Mouse (Mus musculus) hindbrain, postnatal 0 days (tissue): ENCODE results near the gene Nucks1. TPM values are rescaled to one million over a fixed set of nuclear protein-coding genes. Genes with fewer than 3 reads are reported as not detected.

Source experiments
- ATAC-seq: fragments of 200-750 bp; cut with Nextera tagmentation; 2 replicates; pipeline ENCODE4 v1.8.0; 2017; ENCODE audit warnings: mild to moderate bottlenecking, moderate TSS enrichment, moderate library complexity
- DNase-seq: peaks from one replicate; pipeline ENCODE4 v3.0.0-alpha.2; 2015; ENCODE audit warnings: low spot score
- H3K27ac ChIP-seq: fragments of 300-500 bp; sonication (generic); 2 replicates; pipeline ENCODE4 v1.5.1; 2014; ENCODE audit warnings: mild to moderate bottlenecking
- H3K27me3 ChIP-seq: fragments of 300-500 bp; sonication (generic); 2 replicates; pipeline ENCODE4 v1.6.1; 2014; ENCODE audit warnings: low read length, mixed read lengths; ENCODE audit not compliant: insufficient read depth
- H3K36me3 ChIP-seq: fragments of 300-500 bp; sonication (generic); 2 replicates; pipeline ENCODE4 v1.6.1; 2014; ENCODE audit warnings: low read length, mixed read lengths; ENCODE audit not compliant: insufficient read depth
- H3K4me1 ChIP-seq: fragments of 300-500 bp; sonication (generic); 2 replicates; pipeline ENCODE4 v1.6.1; 2014; ENCODE audit warnings: antibody characterized with exemption, low read length, mixed read lengths; ENCODE audit not compliant: insufficient read depth
- H3K4me2 ChIP-seq: fragments of 300-500 bp; sonication (generic); 2 replicates; pipeline ENCODE4 v1.6.1; 2014; ENCODE audit warnings: low read depth, mild to moderate bottlenecking, low read length, moderate library complexity, mixed read lengths
- H3K4me3 ChIP-seq: fragments of 300-500 bp; sonication (generic); 2 replicates; pipeline ENCODE4 v1.5.1; 2014; ENCODE audit warnings: low read length
- H3K9ac ChIP-seq: fragments of 300-500 bp; sonication (generic); replicated peaks from 2 replicates; pipeline ENCODE4 v1.6.1; 2014; ENCODE audit warnings: mild to moderate bottlenecking, low read length, moderate library complexity, mixed read lengths
- H3K9me3 ChIP-seq: fragments of 300-500 bp; sonication (generic); 2 replicates; pipeline ENCODE4 v1.6.1; 2016; ENCODE audit warnings: low read length, mixed read lengths
- CTCF ChIP-seq: IDR thresholded peaks from 2 replicates; pipeline ENCODE4 v1.5.1; 2016; ENCODE audit warnings: antibody characterized with exemption, control low read depth, low read depth
- WGBS: fragments of 180-500 bp; shearing (Covaris S2); extraction: QIAGEN DNeasy Blood & Tissue Kit; methylation state at CpG from one replicate; pipeline ENCODE4 v1.1.7; 2014; 5-methylcytosine and 5-hydroxymethylcytosine counted together
- polyA plus RNA-seq: library from polyadenylated mRNA; unstranded; fragments of >200 nt; fragmentation: Nextera tagmentation; extraction: Ambion mirVana; gene quantifications from 2 replicates; pipeline ENCODE4 v1.2.1, GENCODE M21; 2015
- total RNA-seq: library from RNA; depleted of rRNA; stranded (reverse); fragments of >200 nt; gene quantifications from 2 replicates; pipeline ENCODE4 v1.2.3, GENCODE M21; 2014; rRNA removed

Nucks1 gene
- total RNA-seq (88.9 and 105 TPM in 2 replicates), polyA plus RNA-seq (54.1 and 58.0 TPM in 2 replicates)

DNA sequence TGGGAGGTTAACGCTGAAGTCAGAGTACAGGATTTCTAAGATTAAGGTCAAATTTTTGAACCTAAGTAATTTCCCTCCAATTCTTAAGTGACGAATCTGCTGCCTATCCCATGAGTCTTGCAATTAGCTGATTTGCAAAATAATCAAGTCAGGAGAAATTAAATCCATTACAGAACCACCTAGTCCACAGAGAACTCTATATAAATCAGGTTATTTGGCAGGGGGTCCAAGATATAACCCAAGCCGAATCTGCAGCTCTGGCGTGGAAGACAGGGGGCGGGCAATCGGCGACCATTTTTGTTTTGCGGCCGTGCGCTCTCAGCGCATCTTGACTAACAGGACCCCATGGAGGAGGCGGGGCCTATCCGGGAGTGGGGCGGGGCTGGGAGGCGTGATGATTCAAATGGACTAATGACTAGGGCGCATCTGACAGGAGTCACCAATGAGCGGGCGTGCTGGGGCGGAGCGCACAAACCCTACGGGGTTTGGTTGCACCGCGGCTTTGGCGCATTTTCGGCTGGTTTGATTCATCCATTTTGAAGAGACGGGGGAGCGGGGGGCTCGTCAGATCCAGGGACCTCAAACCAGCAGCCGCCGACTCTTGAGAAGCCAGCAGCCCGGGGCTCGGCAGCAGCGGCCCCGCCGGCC is at the start of gene Nucks1:
Gene Nucks1, plus strand, starts transcription at position 534 of the 648 bp plus-strand sequence.
- peak within 1 kb of the TSS; percentile 100 for H3K27ac ChIP-seq
- H3K4me1 ChIP-seq, result no peaks in the 10 kb centered on the region
- peak within 1 kb of the TSS; percentile 99 for H3K9ac ChIP-seq
- ATAC-seq (peak; percentile 99), DNase-seq (peak; percentile 99)
- H3K4me3 ChIP-seq, result peak within 1 kb of the TSS; percentile 98
- H3K36me3 ChIP-seq, result no peaks in the 10 kb centered on the region
- no peaks in the 10 kb centered on the region; the same call in 1 of the 2 replicates for H3K27me3 ChIP-seq
- H3K9me3 ChIP-seq, result no peaks in the 10 kb centered on the region
- TF ChIP-seq CTCF, result peak; percentile 61
- under 1% methylated on average over 34 of the region's 35 CpGs for WGBS
- peak within 1 kb of the TSS; percentile 70 for H3K4me2 ChIP-seq

DNA sequence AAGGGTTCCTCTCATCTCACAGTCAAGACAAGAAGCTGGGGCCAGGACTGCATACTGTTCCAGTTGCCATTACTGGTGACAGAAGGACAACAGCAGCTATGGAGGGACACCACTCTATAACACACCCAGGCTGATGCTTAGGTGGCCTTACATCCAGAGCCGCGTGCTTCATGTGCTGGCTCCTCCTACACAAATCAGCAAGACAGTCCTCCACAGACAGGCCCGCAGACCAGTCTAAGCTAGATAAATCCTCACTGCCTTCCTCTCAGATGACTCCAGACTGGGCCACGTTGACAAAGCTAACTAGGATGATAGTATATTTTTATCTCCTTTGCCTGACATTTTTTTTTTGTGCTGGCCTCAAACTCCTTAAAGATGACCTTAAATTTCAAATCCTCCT is 48.5 kb upstream of the Nucks1 start:
- DNase-seq (no peak), ATAC-seq (no peak)
- no peaks in the 10 kb centered on the region for H3K27me3 ChIP-seq
- no peak overlapping the region for H3K4me3 ChIP-seq
- no peaks in the 10 kb centered on the region for H3K9me3 ChIP-seq
- H3K4me1 ChIP-seq, result no peaks in the 10 kb centered on the region
- H3K36me3 ChIP-seq, result no peaks in the 10 kb centered on the region
- 83% methylated on average over 4 of the region's 4 CpGs for WGBS
- no peak overlapping the region for H3K27ac ChIP-seq
- TF ChIP-seq CTCF, result no peak
- H3K4me2 ChIP-seq, result no peak overlapping the region
- no peak overlapping the region for H3K9ac ChIP-seq

DNA sequence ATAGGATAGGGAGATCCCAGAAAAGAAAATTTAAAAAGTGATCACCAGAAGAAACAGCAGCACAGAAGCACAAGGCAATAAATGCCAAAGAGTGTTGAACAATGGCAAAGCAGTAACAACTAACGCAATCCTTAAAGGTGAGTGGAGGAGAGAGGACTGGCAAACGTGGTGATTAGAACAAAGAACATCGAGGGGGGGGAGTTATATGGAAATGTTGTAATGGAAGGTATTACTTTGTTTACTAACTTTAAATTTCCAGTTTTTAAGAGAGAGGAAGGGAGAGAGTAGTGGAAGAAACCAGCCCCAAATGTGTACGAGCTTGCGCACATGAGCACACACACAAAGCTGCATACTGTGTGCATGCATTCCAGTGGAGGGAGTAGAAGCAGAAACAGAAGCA is 44.7 kb upstream of the Nucks1 start:
- H3K36me3 ChIP-seq, result no peaks in the 10 kb centered on the region
- H3K27ac ChIP-seq, result no peak overlapping the region
- H3K27me3 ChIP-seq, result no peaks in the 10 kb centered on the region
- H3K9ac ChIP-seq, result no peak overlapping the region
- no peak for DNase-seq
- H3K9me3 ChIP-seq, result no peaks in the 10 kb centered on the region
- H3K4me3 ChIP-seq, result no peak overlapping the region
- H3K4me2 ChIP-seq, result no peak overlapping the region
- WGBS, result 82% methylated on average over 5 of the region's 5 CpGs
- ATAC-seq, result no peak
- TF ChIP-seq CTCF, result no peak
- no peaks in the 10 kb centered on the region for H3K4me1 ChIP-seq

DNA sequence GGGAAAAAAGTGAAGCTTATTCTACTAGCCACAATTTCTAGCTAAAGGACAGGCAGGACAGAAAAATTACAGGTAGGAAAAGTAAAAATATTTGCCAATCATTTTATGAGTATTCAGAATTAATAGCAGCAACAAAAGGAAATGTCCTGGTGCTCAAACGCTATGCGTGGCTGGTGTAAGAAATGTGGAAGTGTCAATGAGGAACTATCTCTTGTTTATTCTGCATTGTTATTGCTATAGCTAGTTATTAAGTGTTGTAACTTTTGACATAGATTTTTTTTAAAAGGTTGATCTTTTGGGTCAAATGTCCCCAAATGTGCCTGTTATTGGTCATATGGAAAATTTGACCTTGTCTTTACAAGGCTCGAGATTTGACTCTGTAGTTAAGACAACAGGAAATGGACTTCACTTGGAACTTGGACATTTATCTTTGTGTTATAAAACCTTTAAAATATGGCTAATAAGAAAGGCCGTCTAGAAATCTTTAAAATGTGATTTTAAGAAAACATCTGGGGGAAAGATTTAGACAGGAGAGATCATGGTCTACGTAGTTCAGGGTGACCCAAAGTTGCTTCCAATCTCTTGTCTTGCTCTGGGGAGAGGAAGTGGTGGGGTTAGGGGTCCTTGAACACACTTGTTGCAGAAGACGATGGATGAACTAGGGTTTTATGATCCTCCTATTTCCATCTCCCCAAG is 43.9 kb upstream of the Nucks1 start:
- TF ChIP-seq CTCF, result no peak
- Histone ChIP-seq H3K4me1 (no peaks in the 10 kb centered on the region), H3K9ac (no peak overlapping the region), H3K27me3 (no peaks in the 10 kb centered on the region), H3K9me3 (no peaks in the 10 kb centered on the region), H3K27ac (no peak overlapping the region), H3K4me3 (no peak overlapping the region), H3K4me2 (no peak overlapping the region), H3K36me3 (no peaks in the 10 kb centered on the region)
- WGBS, result 81% methylated on average over 6 of the region's 6 CpGs
- no peak for DNase-seq
- no peak for ATAC-seq

DNA sequence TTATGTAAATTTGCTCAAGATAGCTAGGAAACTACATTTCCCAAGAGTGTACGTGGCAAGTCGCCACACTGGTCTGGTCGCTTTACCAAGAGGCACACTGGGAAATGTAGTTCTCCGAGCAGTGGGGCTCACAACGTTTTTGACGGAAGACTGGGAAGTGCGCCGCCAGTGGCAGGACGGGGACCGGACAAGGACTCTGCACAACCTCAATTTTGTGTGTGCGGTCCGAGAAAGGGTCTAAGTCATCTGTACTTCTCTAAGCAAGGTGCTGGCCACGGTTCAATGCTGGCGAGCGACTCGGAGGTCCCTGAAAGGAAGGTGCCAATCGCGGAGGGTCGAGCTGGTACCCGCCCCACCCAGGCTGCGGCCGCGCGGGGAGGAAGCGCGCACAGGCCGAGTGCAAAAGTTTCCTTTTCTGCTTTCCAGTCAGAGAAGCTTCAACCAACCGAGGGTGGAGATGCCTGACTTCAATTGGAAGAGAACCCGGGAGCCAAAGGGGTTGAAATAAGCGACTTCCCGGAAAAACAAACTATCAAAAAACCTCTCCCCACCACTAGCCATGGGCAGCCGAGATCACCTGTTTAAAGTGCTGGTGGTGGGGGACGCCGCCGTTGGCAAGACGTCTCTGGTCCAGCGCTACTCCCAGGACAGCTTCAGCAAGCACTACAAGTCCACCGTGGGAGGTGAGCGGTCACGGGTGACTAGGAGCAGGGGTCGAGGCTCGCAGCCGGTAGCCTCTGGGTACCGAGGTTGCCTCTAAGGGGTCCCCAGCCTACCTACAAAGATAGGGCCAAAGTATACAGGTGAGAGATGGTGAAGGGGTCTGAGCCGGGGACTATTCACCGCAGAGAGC is 43.0 kb upstream of the Nucks1 start, which contains the start of gene Rab29:
Gene Rab29, plus strand, starts transcription at position 132 of the 853 bp plus-strand sequence.
- Histone ChIP-seq H3K27ac (no peak within 1 kb of the TSS), H3K9me3 (no peaks in the 10 kb centered on the region), H3K9ac (peak within 1 kb of the TSS; percentile 39), H3K36me3 (no peaks in the 10 kb centered on the region), H3K4me3 (peak within 1 kb of the TSS; percentile 61), H3K4me2 (peak within 1 kb of the TSS; percentile 79), H3K4me1 (no peaks in the 10 kb centered on the region), H3K27me3 (no peaks in the 10 kb centered on the region)
- ATAC-seq (peak; percentile 99), DNase-seq (peak; percentile 98)
- under 1% methylated on average over 46 of the region's 46 CpGs for WGBS
- TF ChIP-seq CTCF, result peak; percentile 91

DNA sequence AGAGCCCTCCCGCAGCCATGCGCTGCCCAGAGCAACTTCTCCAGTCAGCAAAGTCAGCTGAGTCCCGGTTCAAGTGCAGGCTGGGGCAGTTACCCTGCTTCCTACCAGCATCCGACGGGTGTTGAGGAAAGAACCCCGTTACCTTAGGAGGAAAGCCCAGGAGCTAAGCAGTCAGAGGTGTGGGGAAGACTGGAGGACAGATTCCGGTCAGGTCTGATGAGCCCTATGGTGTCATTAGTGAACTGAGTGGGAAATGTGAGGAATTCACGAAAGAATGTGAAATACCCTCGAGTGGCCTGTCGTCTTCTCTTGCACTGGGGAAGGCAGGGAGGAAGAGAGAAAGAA is 42.4 kb upstream of the Nucks1 start:
- Histone ChIP-seq H3K9me3 (no peaks in the 10 kb centered on the region), H3K4me1 (no peaks in the 10 kb centered on the region), H3K27me3 (no peaks in the 10 kb centered on the region), H3K27ac (no peak overlapping the region), H3K4me3 (peak overlapping the region; percentile 61), H3K36me3 (no peaks in the 10 kb centered on the region), H3K9ac (peak overlapping the region; percentile 39), H3K4me2 (peak overlapping the region; percentile 79)
- no peak for TF ChIP-seq CTCF
- ATAC-seq (no peak), DNase-seq (no peak)
- WGBS, result 28% methylated on average over 10 of the region's 10 CpGs
